Mouse (Mus musculus): ENCODE measurements around the gene Myl9. TPM values are rescaled to one million over a fixed set of nuclear protein-coding genes. Genes with fewer than 3 reads are reported as not detected.

Myl9 gene
- total and polyA plus RNA-seq, 3 experiments, result 1.2 to 1.3 TPM; not detected in 1

GRCm38 (mm10) chr2:156760843-156761505 lies 14.2 kb upstream of the Myl9 start:
- Histone ChIP-seq H3K79me2 (ENCODE audit: control insufficient read depth, insufficient read depth, low read length, poor library complexity) (no peaks in the 10 kb centered on the region), H3K9ac (ENCODE audit: control insufficient read depth, low read depth, low read length, poor library complexity, severe bottlenecking) (no peak overlapping the region), H3K27ac (ENCODE audit: control insufficient read depth, low read depth, low read length) (no peak overlapping the region), H3K9me3 (replicated peaks; ENCODE audit: insufficient read depth, low read length) (no peaks in the 10 kb centered on the region), H3K36me3 (ENCODE audit: control insufficient read depth in 1 of 2, insufficient read depth in 2 of 2, low read length in 2 of 2) (peaks cover 0 to 2% of the 10 kb centered on the region in 2 experiments; a peak in 1 of 4 replicates), H3K4me3 (ENCODE audit: control insufficient read depth in 1 of 2, insufficient read depth in 1 of 2, low read depth in 2 of 2, low read length in 2 of 2) (no peak overlapping the region), H3K4me1 (ENCODE audit: control insufficient read depth in 1 of 2, insufficient read depth in 2 of 2, low read length in 2 of 2) (peaks cover 3 to 9% of the 10 kb centered on the region in 2 experiments; a peak in 3 of 4 replicates), H3K27me3 (ENCODE audit: control insufficient read depth in 1 of 2, insufficient read depth in 2 of 2, low read length in 2 of 2) (no peaks in the 10 kb centered on the region)
- DNase-seq (ENCODE audit: low read depth, low spot score), result no peak
- TF ChIP-seq NRF1 (IDR thresholded peaks at IDR 0.05; ENCODE audit: insufficient read depth, low read depth, low read length, poor library complexity, severe bottlenecking), result no peak
- no peak for TF ChIP-seq CTCF (IDR thresholded peaks at IDR 0.05 in 2 of 3, conservative IDR thresholded peaks at IDR 0.05 in 1 of 3; ENCODE audit: control insufficient read depth in 1 of 3, insufficient read depth in 1 of 3, low read depth in 2 of 3, low read length in 3 of 3, poor library complexity in 1 of 3, severe bottlenecking in 1 of 3)
- no peak for TF ChIP-seq ZNF384 (IDR thresholded peaks at IDR 0.05; ENCODE audit: low read depth, low read length)
- TF ChIP-seq ETS1 (IDR thresholded peaks at IDR 0.05; ENCODE audit: low read depth, low read length), result no peak

DNA sequence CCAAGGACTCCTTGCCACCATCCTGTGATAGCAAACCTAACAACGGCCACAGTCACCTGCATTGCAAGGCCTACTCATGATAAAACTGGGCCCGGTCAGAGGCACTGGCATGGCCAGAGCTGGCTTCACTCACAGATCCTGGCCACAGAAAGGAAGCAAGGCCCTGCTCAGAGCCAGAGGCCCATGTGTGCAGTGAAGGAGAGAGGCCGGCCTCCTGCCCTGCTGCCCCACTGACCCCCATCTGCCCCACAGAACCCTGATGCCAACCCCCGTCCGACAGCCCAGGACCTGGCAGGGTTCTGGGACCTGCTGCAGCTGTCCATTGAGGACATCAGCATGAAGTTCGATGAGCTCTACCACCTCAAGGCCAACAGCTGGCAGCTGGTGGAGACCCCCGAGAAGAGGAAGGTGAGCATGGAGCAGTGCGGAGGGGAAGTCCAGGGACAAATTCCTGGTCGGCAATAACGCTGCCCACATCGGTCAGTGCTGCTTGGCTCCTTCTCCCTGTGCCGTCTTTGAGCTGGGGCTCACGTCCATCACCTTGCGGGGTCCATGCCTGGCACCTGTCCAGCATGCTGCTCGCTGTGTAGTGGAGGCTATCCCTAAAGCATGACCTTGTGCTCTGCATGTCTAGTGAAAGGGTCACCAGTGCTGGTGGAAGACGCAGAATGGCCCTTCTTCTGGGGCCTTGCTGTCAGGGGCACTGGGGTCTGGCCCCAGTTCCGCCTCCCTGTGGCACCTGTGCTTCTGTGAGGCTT lies 13.5 kb upstream of the Myl9 start:
- H3K4me3 ChIP-seq (ENCODE audit: control insufficient read depth in 1 of 2, insufficient read depth in 1 of 2, low read depth in 2 of 2, low read length in 2 of 2), result no peak overlapping the region
- H3K27ac ChIP-seq (ENCODE audit: control insufficient read depth, low read depth, low read length), result no peak overlapping the region
- H3K27me3 ChIP-seq (ENCODE audit: control insufficient read depth in 1 of 2, insufficient read depth in 2 of 2, low read length in 2 of 2), result no peaks in the 10 kb centered on the region
- H3K9me3 ChIP-seq (replicated peaks; ENCODE audit: insufficient read depth, low read length), result no peaks in the 10 kb centered on the region
- no peak for DNase-seq (ENCODE audit: low read depth, low spot score)
- no peaks in the 10 kb centered on the region for H3K79me2 ChIP-seq (ENCODE audit: control insufficient read depth, insufficient read depth, low read length, poor library complexity)
- TF ChIP-seq POLR2AphosphoS5 (IDR thresholded peaks at IDR 0.05; ENCODE audit: borderline replicate concordance, low read depth, low read length), result no peak
- H3K9ac ChIP-seq (ENCODE audit: control insufficient read depth, low read depth, low read length, poor library complexity, severe bottlenecking), result no peak overlapping the region
- H3K4me1 ChIP-seq (ENCODE audit: control insufficient read depth in 1 of 2, insufficient read depth in 2 of 2, low read length in 2 of 2), result peaks cover 8 to 15% of the 10 kb centered on the region in 2 experiments
- H3K36me3 ChIP-seq (ENCODE audit: control insufficient read depth in 1 of 2, insufficient read depth in 2 of 2, low read length in 2 of 2), result peaks cover 0 to 5% of the 10 kb centered on the region in 2 experiments; a peak in 1 of 4 replicates

- no peak overlapping the region for H3K4me3 ChIP-seq (ENCODE audit: control insufficient read depth in 1 of 2, insufficient read depth in 1 of 2, low read depth in 2 of 2, low read length in 2 of 2)
- H3K9me3 ChIP-seq (replicated peaks; ENCODE audit: insufficient read depth, low read length), result no peaks in the 10 kb centered on the region
- TF ChIP-seq UBTF (IDR thresholded peaks at IDR 0.05; ENCODE audit: borderline replicate concordance, insufficient read depth, low read depth, low read length), result no peak
- no peaks in the 10 kb centered on the region for H3K79me2 ChIP-seq (ENCODE audit: control insufficient read depth, insufficient read depth, low read length, poor library complexity)
- DNase-seq (ENCODE audit: low read depth, low spot score), result no peak
- H3K27ac ChIP-seq (ENCODE audit: control insufficient read depth, low read depth, low read length), result no peak overlapping the region
- H3K9ac ChIP-seq (ENCODE audit: control insufficient read depth, low read depth, low read length, poor library complexity, severe bottlenecking), result no peak overlapping the region
- no peaks in the 10 kb centered on the region for H3K27me3 ChIP-seq (ENCODE audit: control insufficient read depth in 1 of 2, insufficient read depth in 2 of 2, low read length in 2 of 2)
- peaks cover 11 to 23% of the 10 kb centered on the region in 2 experiments for H3K4me1 ChIP-seq (ENCODE audit: control insufficient read depth in 1 of 2, insufficient read depth in 2 of 2, low read length in 2 of 2)
- H3K36me3 ChIP-seq (ENCODE audit: control insufficient read depth in 1 of 2, insufficient read depth in 2 of 2, low read length in 2 of 2), result peaks cover 0 to 8% of the 10 kb centered on the region in 2 experiments; a peak in 1 of 4 replicates
Measured at GRCm38 (mm10) chr2:156762499-156762898, 12.7 kb upstream of the Myl9 start.
